Mouse (Mus musculus): ENCODE measurements around the gene Slc12a4. TPM values are rescaled to one million over a fixed set of nuclear protein-coding genes. Genes with fewer than 3 reads are reported as not detected.

Slc12a4 gene
- 20.9 TPM for polyA plus RNA-seq (2017; shearing (Covaris generic))

GRCm38 (mm10) chr8:105965905-105966341 lies at the start of gene Slc12a4:
Slc12a4 (minus strand) TSS chr8:105966097.

DNA sequence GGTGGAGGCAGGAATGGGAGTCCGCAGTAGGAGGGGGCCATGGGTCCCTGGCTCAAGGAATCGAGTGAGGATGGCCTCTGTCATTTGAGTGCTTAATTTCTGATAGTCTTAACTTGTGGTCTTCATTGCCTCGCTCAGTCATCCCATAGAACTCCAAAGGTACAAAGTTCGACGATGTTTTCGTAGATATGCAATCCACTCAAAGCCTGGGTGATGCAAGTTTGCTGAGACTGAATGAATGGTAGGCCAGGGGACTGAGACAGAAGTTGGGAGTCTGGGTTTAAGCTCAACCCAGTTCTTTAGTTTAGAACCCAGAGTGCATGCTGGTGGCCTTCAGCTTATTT lies 45.7 kb upstream of the Slc12a4 start, which contains the start of gene Ddx28:
TSS of gene Ddx28 (minus strand) at position 240 of the 344 bp plus-strand sequence.

DNA sequence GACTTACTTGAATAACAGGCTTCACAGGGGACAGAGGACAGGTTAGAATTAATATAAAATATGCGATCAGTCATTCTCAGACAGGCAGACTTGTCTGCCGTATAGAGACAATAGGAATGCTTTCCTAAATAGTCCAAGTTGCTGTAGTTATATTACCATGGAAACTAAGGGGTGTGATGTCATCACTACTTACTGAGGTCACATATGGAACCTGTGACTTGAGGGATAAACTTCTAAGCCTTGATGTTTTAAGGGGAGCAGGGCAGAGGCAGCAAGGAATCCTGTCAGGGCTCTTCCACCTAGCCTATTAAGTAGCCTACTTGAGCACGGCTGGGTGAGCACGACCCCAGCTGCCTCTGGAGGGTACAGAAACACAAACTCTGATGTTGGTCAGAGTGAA lies 40.0 kb upstream of the Slc12a4 start, which contains the start of gene Dpep2nb:
TSS of gene Dpep2nb (minus strand) at position 101 of the 400 bp plus-strand sequence.

GRCm38 (mm10) chr8:105990856-105991387 lies 25.0 kb upstream of the Slc12a4 start, which contains the start of gene Dus2:
Dus2 (plus strand) TSS chr8:105991337.

DNA sequence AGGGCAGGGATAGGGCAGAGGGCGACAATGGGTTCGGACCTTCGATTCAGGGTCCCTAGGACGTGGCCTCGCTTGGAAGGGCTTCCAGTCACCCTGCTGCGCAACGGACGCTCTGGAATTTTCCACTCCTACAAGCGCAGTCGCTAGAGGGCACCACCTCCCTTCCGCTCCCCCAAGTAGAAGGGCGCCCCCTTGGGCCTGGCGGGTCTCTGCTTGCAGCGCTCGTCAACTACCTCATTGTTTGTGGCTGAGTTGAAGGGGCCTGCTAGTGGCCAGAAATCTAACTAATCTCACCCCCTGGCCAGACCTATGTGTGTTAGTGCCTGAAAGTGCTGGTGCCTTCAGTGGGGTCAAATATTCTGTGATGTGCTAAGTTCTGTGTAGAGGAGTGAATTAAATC lies 13.4 kb upstream of the Slc12a4 start, which contains the start of gene Dpep3:
TSS of gene Dpep3 (minus strand) at position 105 of the 400 bp plus-strand sequence.

GRCm38 (mm10) chr8:105943321-105943739 lies 22.6 kb downstream of the Slc12a4 start, which contains the start of gene Lcat:
Lcat (minus strand) TSS chr8:105943382.

DNA sequence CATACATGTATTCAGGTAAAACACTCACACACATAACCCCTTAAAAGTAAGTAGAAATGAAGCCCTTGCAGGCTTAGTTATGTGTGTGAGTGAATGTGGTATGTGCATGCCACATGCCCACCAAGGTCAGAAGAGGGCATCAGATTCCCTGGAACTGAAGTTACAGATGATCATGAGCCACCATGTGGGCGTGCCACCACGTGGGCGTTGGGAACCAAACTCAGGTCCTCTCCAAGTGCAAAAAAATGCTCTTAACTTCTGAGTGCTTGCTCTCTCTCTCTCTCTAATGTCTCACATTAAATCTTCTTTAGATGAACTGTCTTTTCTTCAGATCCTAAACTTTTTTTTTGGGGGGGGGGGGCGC lies 27.6 kb downstream of the Slc12a4 start, which contains the start of gene Psmb10:
TSS of gene Psmb10 (minus strand) at position 139 of the 364 bp plus-strand sequence.

DNA sequence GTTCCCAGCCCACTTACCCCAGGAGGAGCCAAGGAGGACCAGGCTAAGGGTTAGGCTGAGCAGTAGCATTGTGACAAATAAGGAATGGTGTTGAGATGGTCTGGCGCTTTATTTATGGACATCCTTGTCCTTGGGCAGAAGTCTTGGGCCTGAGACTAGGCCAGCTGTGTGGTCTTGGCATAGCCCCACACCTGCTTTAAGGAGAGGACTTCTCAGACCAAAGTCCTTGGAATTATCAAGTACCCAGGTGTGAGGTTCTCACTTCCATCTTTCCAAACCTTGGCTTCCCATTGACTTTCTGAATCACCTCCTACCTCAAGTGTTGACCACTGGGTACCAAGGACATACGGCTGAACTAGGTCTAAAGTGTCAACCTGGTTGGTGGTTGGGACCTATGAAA lies 32.1 kb downstream of the Slc12a4 start, which contains the start of gene Ctrl:
TSS of gene Ctrl (minus strand) at position 101 of the 400 bp plus-strand sequence.

GRCm38 (mm10) chr8:105900180-105900940 lies 65.5 kb downstream of the Slc12a4 start, which contains the start of gene Pskh1:
Pskh1 (plus strand) TSS chr8:105900441.

Other genes with a start within 250 kb of the Slc12a4 start
- gene Gfod2, start 207.4 kb downstream of the Slc12a4 start, polyA plus RNA-seq (2017; shearing (Covaris generic)), result 6.3 TPM
- 27.8 TPM for gene Ranbp10, start 138.7 kb downstream of the Slc12a4 start, polyA plus RNA-seq (2017; shearing (Covaris generic))
- not detected for gene Tsnaxip1, start 138.4 kb downstream of the Slc12a4 start, polyA plus RNA-seq (2017; shearing (Covaris generic))
- 18.1 TPM for gene Cenpt, start 112.8 kb downstream of the Slc12a4 start, polyA plus RNA-seq (2017; shearing (Covaris generic))
- gene Thap11, start 111.0 kb downstream of the Slc12a4 start, polyA plus RNA-seq (2017; shearing (Covaris generic)), result 17.4 TPM
- 11.7 TPM for gene Nutf2, start 105.5 kb downstream of the Slc12a4 start, polyA plus RNA-seq (2017; shearing (Covaris generic))
- 120 TPM for gene Edc4, start 85.2 kb downstream of the Slc12a4 start, polyA plus RNA-seq (2017; shearing (Covaris generic))
- 2.6 TPM for gene Nrn1l, start 72.5 kb downstream of the Slc12a4 start, polyA plus RNA-seq (2017; shearing (Covaris generic))
- gene Pskh1, start 65.7 kb downstream of the Slc12a4 start, polyA plus RNA-seq (2017; shearing (Covaris generic)), result 38.1 TPM
- gene Ctrl, start 32.2 kb downstream of the Slc12a4 start, polyA plus RNA-seq (2017; shearing (Covaris generic)), result 1.9 TPM
- 505 TPM for gene Psmb10, start 27.7 kb downstream of the Slc12a4 start, polyA plus RNA-seq (2017; shearing (Covaris generic))
- gene Lcat, start 22.7 kb downstream of the Slc12a4 start, polyA plus RNA-seq (2017; shearing (Covaris generic)), result 0.59 TPM
- gene Dpep3, start 13.3 kb upstream of the Slc12a4 start, polyA plus RNA-seq (2017; shearing (Covaris generic)), result not detected
- 31.4 TPM for gene Dus2, start 25.2 kb upstream of the Slc12a4 start, polyA plus RNA-seq (2017; shearing (Covaris generic))
- 0.43 TPM for gene Dpep2nb, start 39.9 kb upstream of the Slc12a4 start, polyA plus RNA-seq (2017; shearing (Covaris generic))
- 10.8 TPM for gene Ddx28, start 45.8 kb upstream of the Slc12a4 start, polyA plus RNA-seq (2017; shearing (Covaris generic))
- gene Nfatc3, start 92.7 kb upstream of the Slc12a4 start, polyA plus RNA-seq (2017; shearing (Covaris generic)), result 63.7 TPM
- gene Esrp2, start 170.9 kb upstream of the Slc12a4 start, polyA plus RNA-seq (2017; shearing (Covaris generic)), result 1.7 TPM
- gene Pla2g15, start 184.3 kb upstream of the Slc12a4 start, polyA plus RNA-seq (2017; shearing (Covaris generic)), result 14.1 TPM
- 46.5 TPM for gene Slc7a6, start 202.8 kb upstream of the Slc12a4 start, polyA plus RNA-seq (2017; shearing (Covaris generic))
- gene Slc7a6os, start 244.8 kb upstream of the Slc12a4 start, polyA plus RNA-seq (2017; shearing (Covaris generic)), result 47.3 TPM
- gene Prmt7, start 244.8 kb upstream of the Slc12a4 start, polyA plus RNA-seq (2017; shearing (Covaris generic)), result 48.2 TPM

All from inflammation-experienced regulatory T-cells, adult 16 weeks (primary cell).